Mouse (Mus musculus) WW6 (cell line): ENCODE measurements around the gene Xrn1.
"Not testable (repeated sequence)": the region's sequence is repeated elsewhere in the genome, so short reads cannot be mapped to it uniquely, and the experiment has no call there.

Experiments used
- DNase-seq: peaks from one replicate; pipeline ENCODE4 v3.0.0-alpha.2; 2013; ENCODE audit warnings: low read depth, low spot score

Gene Xrn1

DNA sequence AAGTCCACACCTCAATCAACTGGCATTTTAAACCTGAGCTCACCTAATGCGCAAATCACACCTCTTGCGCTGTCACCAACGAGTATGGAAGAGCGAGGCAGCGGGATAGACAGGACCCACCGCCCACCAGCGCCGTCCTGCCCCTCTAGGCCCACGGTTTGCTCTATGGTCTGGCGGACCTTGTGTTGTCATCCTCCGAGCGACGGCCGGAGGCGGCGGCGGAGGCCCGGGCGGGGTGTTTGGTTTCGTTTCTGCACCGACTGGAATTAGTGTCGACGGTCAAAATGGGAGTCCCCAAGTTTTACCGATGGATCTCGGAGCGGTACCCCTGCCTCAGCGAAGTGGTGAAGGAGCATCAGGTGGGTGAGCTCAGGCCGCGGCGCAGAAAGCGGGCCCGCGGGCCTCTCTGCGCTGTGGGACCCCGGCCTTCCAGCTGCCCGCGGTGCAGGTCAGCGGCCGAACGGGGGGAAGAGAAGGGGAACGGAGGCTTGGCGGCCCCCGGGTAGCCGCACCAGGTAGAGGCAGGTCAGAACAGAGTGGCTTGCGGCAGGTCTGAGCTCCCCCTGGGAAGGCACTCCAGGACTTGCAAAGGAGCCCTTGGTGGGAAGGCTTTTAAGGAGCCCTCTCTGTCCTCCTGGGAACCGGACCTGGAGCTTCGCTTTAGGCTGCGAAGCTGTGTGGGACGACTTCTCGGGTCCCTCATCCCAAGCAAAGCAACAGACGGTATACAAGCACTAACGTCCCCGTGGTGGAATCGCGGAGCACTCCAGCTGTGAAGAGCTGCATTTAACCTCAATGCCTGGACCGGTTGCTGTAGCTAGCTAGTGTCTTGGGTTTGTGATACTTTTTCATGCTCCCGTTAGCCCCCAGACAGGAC lies at the start of gene Xrn1:
Xrn1 (plus strand) TSS at position 176 of the 877 bp plus-strand sequence.
- peak; percentile 90 for DNase-seq

GRCm38 (mm10) chr9:95932855-95933254 lies 21.7 kb upstream of the Xrn1 start:
- peak; percentile 11 for DNase-seq

GRCm38 (mm10) chr9:95953658-95954057 lies 902 bp upstream of the Xrn1 start:
- DNase-seq: no peak

DNA sequence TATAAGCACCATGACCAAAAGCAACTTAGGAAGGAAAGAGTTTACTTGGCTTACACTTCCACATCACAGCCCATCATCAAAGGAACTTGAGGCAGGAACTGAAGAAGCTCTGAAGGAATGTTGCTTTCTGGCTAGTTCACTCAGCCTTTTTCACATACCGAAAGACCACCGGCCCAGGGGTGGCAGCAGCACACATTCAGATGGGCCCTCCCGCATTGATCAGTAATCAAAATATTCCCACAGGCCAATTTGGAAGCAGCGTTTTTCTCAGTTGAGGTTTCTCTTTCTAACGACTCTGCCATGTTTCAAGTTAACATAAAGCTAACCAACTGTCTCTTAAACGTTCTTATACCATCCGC lies 355 bp upstream of the Xrn1 start:
- DNase-seq: no peak

DNA sequence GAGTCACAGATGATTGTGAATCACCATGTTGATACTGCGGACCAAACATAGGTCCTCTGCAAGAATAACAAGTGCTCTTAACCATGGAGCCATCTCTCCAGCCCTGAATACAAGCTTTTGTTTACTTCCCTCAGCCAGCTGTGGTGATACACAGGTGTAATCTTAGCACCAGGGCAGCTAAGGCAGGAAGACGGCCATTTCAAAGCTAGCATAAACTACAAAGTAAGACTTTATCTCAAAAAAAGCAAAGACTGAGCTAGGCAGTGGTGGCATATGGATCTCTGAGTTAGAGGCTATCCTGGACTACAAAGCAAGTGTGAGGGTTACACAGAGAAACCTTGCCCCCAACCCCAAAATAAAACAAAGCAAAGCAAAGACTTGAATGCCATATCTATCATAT lies 3.1 kb downstream of the Xrn1 start:
- no peak for DNase-seq

DNA sequence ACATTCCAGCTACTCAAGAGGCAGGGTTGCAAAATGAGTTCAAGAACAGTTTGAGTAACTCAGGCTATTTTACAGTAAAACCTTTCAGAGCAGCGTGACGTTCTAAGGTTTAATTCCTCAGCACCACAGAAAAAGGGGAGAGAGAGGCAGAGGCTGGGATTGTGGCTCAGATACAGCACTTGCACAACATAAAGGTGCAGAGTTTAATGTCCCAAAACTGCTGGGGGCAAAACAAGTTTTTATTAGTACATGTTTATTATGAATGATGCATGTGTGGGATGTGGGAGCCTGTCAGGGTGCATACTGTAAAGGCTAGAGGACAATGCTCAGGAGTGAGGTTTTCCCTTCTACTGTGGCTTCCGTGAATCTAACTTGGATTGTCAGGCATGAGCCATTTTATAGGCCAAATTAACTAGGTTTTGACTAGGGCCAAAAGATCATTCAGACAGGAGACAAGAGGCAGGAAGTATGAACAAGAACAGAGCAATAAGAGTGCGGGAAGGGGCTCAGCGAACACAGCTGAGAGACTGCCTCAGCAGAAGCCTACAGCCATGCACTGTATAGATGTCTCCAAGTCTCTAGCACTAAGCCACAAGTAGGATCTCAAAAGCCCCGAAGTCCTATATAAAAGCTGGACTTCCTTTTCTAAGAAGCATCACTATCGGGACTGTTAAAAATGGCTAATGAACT lies 3.6 kb downstream of the Xrn1 start:
- no peak for DNase-seq

GRCm38 (mm10) chr9:95958731-95959105 lies 4.2 kb downstream of the Xrn1 start:
- not testable (repeated sequence) for DNase-seq

DNA sequence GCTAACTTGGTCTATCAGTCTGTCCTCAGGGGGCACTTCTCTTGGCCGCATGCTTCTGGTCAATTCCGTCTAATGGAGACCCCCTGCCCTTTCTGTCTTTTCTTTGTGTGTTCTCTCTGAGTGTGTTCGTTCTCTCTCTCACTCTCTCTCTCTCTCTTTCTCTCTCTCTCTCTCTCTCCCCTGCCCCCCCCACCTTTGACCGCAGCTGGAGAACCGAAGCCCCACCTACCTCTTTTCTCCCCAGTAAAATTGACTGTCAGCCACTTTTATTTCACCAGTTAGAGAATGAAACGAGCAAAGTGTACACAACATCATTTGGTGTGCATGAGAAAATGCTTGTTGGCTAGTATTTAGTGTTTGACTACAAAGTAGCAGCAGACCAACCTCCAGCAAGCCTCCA lies 4.7 kb downstream of the Xrn1 start:
- DNase-seq: no peak

GRCm38 (mm10) chr9:95959732-95960428 lies 5.3 kb downstream of the Xrn1 start:
- no peak for DNase-seq

DNA sequence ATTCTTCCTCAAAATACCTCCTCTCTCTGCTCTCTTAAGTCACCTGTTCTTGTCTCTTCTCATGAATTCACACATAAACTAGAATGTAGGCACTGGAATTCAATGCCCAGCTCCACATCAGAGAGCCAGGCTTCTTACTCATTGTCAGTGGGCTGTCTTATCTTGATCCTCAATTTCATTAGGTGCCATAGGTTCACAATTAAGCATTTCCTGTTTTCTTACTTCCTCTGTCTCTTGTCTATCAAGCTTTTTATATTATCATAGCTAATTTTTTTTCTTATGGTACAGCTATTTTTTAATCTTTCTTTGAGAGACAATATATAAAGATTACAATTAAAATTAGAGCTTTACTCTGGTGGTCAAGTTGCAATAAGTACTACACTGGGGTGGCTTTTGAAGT lies 6.5 kb downstream of the Xrn1 start:
- DNase-seq: no peak

- DNase-seq: no peak
Measured at GRCm38 (mm10) chr9:95964037-95964436, 9.5 kb downstream of the Xrn1 start.

DNA sequence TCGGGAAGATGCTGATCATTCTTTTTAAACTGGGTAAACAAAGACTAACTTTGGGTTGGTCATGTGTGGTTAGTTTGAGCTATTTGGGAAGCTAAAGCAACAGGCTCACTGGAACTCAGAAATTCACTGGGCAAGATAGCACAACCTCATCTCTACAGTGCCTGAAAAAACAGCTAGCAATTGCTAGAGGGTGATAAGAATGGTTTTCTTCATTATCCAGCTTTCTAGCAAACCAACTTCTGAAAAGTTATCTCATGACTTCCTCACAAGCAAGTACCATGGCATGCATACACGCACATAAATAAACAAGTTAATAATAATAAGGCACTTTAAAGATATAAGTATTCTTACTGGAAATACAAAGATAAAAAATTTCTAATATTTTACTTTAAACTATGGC lies 23.7 kb downstream of the Xrn1 start:
- no peak for DNase-seq

DNA sequence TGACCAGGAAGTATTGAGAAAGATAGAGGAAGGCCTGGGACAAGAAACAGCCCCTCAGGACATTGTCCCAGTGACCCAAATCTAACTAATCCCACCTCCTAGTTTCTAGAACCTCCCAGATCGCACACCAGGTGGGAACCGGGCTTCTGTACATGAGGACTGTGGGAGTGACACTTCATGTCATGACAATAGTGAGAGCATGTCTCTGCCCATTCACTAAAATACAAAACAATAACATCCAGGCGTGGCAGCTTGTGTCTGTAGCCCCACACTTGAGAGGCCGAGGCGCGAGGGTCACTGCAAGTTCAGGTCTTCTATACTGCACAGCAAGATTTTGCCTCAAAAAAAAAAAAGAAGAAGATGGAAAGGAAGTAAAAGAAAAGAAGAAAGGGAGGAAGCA lies 25.3 kb downstream of the Xrn1 start:
- DNase-seq: no peak

GRCm38 (mm10) chr9:95992255-95992654 lies 37.7 kb downstream of the Xrn1 start:
- DNase-seq: no peak

- no peak for DNase-seq
Measured at GRCm38 (mm10) chr9:96004455-96004854, 49.9 kb downstream of the Xrn1 start.

- DNase-seq: no peak
Measured at GRCm38 (mm10) chr9:96010664-96011063, 56.1 kb downstream of the Xrn1 start.

- no peak for DNase-seq
Measured at GRCm38 (mm10) chr9:96023921-96024320, 69.4 kb downstream of the Xrn1 start.

DNA sequence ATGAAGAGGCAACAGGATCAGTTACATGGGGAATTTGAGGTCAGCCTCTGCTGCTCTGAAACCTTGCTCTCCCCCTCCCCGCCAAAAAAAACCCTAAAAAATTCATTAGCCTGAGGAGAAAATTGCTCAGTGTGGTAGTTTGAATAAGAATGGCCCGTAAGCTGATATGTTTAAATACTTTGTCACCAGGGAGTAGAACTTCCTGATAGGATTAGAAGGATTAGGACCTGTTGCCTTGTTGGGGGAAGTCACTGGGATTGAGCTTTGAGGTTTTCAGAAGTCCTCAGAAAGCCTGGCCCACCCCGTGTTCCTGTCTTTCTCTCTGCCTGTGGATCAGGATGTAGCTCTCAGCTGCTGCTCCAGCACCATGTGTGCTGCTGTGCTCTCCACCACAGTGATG lies 73.4 kb downstream of the Xrn1 start:
- DNase-seq: no peak

DNA sequence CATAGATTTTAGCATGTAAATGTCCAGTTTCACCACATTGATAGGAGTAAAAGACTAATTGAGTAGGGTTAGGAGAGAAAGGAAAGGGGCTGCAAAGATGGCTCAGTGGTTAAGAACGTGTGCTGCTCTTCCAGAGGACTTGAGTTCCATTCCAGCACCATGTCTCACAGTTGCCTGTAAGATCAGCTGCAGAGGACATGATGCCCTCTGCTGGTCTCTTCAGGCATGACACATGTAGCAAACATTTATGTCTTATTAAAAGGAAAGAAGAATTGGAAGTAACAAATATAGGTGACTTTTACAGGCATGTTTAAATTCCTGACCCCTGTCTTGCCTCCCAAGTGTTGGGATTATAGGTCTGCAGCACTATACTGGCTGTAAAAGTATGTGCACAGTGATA lies 74.3 kb downstream of the Xrn1 start:
- DNase-seq: peak; percentile 29

- no peak for DNase-seq
Measured at GRCm38 (mm10) chr9:96029886-96030285, 75.3 kb downstream of the Xrn1 start.

DNA sequence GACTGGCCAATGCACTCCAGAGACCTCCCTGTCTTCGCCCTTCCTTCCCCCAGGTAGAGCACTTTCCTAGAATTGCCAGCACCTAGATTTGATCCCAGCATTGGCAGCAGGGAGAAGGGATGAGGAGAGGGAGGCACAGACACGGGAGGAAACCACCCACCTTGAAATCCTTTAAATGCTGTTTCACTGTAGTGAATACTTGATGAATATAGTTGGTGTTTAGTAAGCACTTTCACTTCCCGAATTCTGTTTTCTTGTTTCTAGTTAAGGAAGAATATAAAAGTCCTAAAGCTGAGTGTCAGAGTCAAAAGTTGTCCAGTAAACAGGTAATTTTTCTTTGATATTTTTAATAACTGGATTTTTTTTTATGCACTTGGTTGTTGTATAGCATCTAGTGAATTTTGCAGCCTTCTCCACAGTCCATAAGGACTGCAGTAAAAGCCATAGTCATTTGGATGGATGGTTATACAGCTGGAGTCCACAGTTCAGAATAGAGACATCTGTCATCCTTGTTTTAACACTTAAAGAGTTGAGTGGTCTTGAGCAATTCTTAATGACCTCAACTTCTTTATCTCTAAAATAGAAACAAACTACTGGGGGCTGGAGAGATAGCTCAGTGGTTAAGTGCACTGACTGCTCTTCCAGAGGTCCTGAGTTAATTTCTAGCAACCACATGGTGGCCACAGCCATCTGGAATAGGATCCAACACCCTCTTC lies 81.0 kb downstream of the Xrn1 start:
- no peak for DNase-seq

- DNase-seq: no peak
Measured at GRCm38 (mm10) chr9:96044214-96044613, 89.7 kb downstream of the Xrn1 start.
